Mouse (Mus musculus) CH12.LX (cell line): ENCODE results near the gene Podnl1.

Experiments used
- CTCF ChIP-seq, 2 experiments: IDR thresholded peaks in 1 of 2; conservative IDR thresholded peaks in 1 of 2; 2 replicates each; pipeline ENCODE4 v1.5.1; 2011 to 2012; ENCODE audit warnings: low read depth in 2 of 2, low read length in 2 of 2, improper control_type of control experiment in 1 of 2, inconsistent platforms in 1 of 2, mild to moderate bottlenecking in 1 of 2, moderate library complexity in 1 of 2
- ETS1 ChIP-seq: conservative IDR thresholded peaks from 2 replicates; pipeline ENCODE4 v1.6.1; 2012; ENCODE audit warnings: low read depth, mild to moderate bottlenecking, inconsistent platforms, low read length, improper control_type of control experiment, moderate library complexity
- JUND ChIP-seq: conservative IDR thresholded peaks from 2 replicates; pipeline ENCODE4 v1.6.1; 2011; ENCODE audit warnings: low read depth, low read length, improper control_type of control experiment
- KAT2A ChIP-seq: IDR thresholded peaks from 2 replicates; pipeline ENCODE4 v1.6.1; 2012; ENCODE audit warnings: low read length, improper control_type of control experiment, inconsistent platforms; ENCODE audit not compliant: insufficient replicate concordance
- MAFK ChIP-seq: IDR thresholded peaks from 2 replicates; pipeline ENCODE4 v1.6.1; 2011; ENCODE audit warnings: low read length, improper control_type of control experiment; ENCODE audit not compliant: insufficient replicate concordance
- NRF1 ChIP-seq: IDR thresholded peaks from 2 replicates; pipeline ENCODE4 v1.6.1; 2014; ENCODE audit warnings: low read depth, mild to moderate bottlenecking, inconsistent platforms, low read length, improper control_type of control experiment, moderate library complexity
- POLR2A ChIP-seq: IDR thresholded peaks from 2 replicates; pipeline ENCODE4 v1.6.1; 2011; ENCODE audit warnings: low read depth, mild to moderate bottlenecking, improper control_type of control experiment, low read length
- POLR2AphosphoS2 ChIP-seq: IDR thresholded peaks from 2 replicates; pipeline ENCODE4 v1.6.1; 2011; ENCODE audit warnings: low read depth, low read length, improper control_type of control experiment
- RCOR1 ChIP-seq: conservative IDR thresholded peaks from 2 replicates; pipeline ENCODE4 v1.6.1; 2012; ENCODE audit warnings: low read depth, mild to moderate bottlenecking, inconsistent platforms, low read length, improper control_type of control experiment
- USF1 ChIP-seq: IDR thresholded peaks from 2 replicates; pipeline ENCODE4 v1.6.1; 2014; ENCODE audit warnings: low read depth, mild to moderate bottlenecking, inconsistent platforms, low read length, improper control_type of control experiment
- USF2 ChIP-seq: conservative IDR thresholded peaks from 2 replicates; pipeline ENCODE4 v1.6.1; 2011; ENCODE audit warnings: low read depth, low read length, improper control_type of control experiment

GRCm38 (mm10) chr8:84122151-84122550 is 3.6 kb upstream of the Podnl1 start:
- no peak for TF ChIP-seq POLR2A
- TF ChIP-seq CTCF (conservative IDR thresholded peaks at IDR 0.05 in 1 of 2, IDR thresholded peaks at IDR 0.05 in 1 of 2; ENCODE audit: low read depth in 2 of 2, low read length in 2 of 2): no peak
- TF ChIP-seq RCOR1: no peak
- no peak for TF ChIP-seq KAT2A
- TF ChIP-seq JUND: no peak
- TF ChIP-seq USF1: no peak
- TF ChIP-seq USF2: no peak
- no peak for TF ChIP-seq MAFK
- TF ChIP-seq POLR2AphosphoS2: no peak
- no peak for TF ChIP-seq NRF1
- TF ChIP-seq ETS1: no peak
